Mouse (Mus musculus): Measurements from ENCODE around the gene Krt80.

DNA sequence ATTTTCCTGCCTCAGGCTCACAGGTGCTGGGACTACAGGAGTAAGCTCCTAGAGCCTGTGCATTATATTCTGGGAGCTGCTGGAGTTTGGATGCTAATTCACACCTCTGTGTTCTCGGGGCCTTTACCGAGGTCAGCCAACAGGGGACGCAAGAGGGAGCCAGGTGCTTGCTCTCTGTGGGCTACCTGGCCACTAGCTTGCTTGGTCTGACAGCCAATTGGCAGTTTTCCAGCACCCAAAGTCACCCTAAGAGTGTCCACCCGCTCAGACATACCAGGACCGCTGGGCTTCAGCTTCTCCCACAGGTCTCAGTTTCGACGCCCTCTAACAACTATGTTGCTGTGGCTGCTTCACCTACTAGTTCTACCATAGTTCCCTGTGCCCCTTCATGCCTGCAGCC, 24.9 kb upstream of the Krt80 start:
- no peak for TF ChIP-seq GATA1 (IDR thresholded peaks at IDR 0.05; ENCODE audit: borderline replicate concordance, low read length)
- no peak for TF ChIP-seq FLI1 (IDR thresholded peaks at IDR 0.05; ENCODE audit: low read length)

Data from megakaryocyte, embryonic 14.5 days (primary cell).